Mouse (Mus musculus) cerebellum, postnatal 25 days (tissue): ENCODE results near the gene H3f3b.
A peak's percentile ranks its signal among the peaks of the same experiment; 100 is the strongest.

Source experiments
- DNase-seq, 2 experiments: peaks; one replicate each; pipeline ENCODE4 v3.0.0; 2021; ENCODE audit warnings: mixed read lengths in 2 of 2

The H3f3b gene

DNA sequence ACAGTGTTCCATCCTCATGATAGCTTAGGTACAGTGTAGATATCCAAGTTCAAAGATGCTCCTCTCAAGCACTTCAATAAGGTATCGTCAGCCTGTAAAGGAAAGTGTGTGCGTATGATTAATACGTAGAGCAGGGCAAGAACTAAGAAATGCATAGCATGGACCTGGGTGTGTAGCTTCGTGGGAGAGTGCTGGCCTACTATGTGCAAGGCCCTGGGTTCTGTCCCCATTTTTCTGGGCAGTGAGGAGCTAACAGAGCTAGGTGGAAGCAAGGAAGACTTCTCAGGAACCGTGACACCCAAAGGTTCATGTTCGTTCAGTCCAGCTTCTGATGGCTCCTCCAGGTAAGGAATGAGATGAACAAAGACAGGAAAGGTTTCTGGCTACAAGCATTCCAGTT lies 17.4 kb upstream of the H3f3b start:
- no peak for DNase-seq

DNA sequence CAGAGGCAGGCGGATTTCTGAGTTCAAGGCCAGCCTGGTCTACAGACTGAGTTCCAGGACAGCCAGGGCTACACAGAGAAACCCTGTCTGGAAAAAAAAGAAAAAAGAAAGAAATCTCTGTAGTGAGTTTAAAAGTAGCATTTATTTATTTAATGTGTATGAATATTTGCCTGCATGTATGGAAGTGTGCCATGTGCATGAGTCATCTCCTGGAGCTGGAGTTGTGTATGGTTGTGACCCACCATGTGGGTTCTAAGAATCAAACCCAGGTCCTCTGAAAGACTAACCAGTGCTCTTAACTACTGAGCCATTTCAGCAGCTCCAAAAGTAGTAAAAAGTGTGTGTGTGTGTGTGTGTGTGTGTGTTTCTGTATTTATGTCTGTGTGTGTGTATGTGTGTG lies 15.5 kb upstream of the H3f3b start:
- DNase-seq, result no peak

DNA sequence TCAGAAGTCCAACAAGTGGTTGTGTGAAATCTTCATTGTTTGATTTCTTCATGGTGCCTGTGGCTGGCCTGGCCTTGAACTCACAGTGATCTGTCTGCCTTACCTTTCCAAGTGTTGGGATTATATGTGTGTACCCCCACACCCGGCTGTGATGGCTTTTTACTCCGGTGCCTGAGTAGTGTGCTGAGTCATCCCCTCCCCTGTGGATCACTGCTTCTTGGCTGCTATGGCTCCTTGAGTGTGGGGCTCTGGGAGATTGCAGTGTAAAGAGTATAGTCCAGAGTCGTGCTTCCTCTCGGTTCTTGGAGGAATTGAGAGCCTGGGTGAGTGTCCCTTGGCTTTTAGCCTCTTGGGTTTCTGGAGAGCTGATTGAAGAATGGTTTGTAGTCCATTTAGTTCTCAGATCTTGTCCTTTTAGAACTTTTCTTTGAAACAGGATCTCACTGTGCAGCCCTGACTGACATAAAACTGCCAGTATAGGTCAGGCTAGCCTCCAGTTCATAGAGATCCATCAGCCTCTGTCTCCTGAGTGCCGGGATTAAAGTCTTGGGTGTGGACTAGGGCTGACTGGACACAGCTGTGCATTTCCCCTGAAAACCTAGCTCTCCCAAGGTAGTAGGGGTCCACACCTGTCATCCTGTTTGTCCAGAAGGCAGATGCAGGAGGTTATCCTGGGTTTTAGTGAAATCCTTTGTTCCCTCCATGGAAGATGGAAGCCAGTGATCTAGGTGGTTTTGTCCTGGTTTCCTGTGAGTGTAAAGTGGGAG lies 14.8 kb upstream of the H3f3b start:
- no peak for DNase-seq

DNA sequence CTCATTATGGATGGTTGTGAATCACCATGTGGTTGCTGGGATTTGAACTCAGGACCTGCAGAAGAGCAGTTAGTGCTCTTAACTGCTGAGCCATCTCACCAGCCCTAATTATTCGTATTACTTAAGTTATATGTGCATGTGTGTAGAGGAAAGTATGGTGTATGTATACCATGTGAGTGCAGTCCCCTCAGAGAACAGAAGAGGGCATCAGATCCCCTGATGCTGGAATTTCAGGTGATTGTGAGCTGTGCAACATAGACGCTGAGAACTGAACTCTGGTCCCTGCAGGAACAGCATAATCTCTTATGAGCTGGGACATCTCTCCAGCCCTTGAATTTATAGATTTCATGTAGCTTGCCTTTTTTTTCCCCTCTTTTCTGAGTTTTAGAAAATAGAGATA lies 14.1 kb upstream of the H3f3b start:
- DNase-seq, result no peak

DNA sequence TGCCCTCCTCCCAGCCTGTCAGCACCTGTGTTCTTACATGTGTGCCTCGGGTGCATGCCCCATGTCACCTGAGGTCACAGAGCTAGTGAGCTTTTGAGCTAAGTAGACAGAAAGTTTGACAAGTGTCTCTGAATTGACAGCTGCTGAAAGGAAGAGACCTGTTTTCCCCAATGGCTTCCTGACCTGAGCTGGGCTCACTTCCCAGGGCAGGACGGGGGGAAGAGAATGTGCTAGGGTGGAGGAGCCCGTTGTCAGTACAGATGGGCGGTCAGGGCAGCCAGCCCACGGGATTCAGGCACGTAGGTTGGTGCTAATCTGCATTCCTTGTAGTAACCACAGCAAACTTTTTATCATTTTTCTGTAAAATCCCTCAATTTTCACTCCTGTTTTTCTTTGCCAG lies 12.8 kb upstream of the H3f3b start:
- peak; percentile 54 to 68 for DNase-seq

DNA sequence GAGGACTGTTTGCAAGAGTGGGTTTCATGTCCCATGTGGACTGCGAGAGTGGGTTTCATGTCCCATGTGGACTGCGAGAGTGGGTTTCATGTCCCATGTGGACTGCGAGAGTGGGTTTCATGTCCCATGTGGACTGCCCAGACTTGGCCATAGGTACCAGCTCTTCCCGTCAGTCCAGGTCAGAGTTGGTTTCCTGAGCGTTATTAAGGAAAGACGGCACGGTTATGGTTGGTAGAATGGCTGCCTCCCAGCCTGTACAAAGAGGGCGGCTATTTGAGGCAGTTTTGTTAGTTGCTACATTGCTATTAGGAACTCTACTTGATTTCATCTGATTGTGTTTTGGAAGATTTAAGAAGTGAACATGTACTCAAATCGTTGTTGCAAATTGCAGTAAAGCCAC lies 10.1 kb upstream of the H3f3b start:
- no peak for DNase-seq

DNA sequence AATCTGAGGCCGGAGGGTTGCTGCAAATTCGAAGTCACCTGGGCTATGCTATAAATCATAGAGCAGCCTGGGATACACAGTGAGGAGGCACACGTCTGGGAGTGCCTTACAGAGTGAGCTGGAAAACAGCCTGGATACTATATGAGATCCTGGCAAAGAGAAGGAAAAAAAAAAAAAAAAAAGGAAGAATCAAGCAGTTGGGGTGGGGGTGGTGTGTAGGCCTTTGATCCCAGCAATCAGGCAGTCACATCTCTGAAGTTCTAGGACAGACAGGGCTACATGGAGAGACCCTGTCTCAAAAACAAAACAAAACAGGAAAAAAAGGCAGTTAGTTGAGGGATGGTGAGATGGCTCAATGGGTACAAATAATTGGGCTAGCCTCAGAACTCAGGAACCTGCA lies 8.9 kb upstream of the H3f3b start:
- DNase-seq, result no peak

DNA sequence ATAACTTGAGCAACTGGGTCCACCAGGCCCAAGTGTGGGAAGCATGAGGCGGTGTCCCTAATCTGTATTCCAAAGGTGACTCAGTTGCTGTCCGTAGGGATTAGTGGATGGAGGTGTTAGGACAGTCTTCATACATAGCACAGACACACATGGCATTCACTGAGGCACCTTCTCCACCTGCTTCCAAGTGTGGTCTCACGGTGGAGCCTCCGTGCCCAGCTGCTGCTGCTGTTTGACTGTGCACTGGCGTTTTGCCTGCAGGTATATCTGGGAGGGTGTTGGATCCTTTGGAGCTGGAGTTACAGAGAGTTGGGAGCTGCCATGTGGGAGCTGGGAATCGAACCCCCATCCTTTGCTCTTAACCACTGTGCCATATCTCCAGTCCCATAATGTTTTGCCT lies 6.8 kb upstream of the H3f3b start:
- DNase-seq, result no peak

DNA sequence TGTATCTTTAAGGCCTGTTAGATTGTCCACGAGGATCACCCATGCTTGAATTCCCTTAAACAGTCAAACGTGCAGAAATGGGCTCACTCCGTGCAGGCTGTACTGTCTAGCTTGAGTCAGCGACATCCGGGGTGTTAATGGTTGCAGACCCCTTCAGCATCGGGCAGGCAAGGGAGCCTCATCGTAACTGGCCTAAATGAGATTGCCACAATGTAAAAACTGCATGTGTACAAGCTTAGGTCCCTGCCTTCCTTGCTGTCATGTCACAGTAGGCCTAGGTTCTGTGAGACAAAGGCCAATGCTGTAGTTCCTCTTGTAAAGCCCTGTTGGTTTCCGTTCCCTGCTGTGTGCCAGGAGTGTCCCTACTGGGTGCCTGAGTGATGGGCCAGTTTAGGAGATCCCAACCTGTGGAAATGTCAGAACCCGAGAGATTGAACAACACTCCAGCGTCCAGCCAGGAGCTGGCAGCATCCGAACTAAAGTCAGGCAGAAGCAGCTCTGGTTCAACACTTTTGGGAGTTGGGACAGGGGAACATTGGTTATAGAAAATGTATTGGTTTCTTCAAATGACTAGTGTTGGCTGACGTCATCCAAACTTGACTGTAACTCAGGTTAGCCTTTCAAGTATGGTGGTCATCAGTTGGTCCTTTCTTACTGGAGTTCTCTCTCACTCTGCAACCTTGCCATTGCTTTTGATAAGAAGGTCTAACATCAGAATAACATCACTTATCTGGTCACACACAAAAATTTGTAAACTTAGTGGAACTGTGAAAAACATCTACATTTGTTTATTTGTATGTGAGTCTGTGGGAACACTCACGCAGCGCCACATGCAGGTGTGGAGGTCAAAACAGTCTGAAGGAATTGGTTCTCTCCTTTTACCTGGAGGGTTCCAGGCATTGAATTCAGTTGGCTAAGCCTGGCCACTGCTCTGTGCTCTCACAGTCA lies 3.4 kb upstream of the H3f3b start:
- DNase-seq, result peak in 1 of 2 experiments; percentile 54

DNA sequence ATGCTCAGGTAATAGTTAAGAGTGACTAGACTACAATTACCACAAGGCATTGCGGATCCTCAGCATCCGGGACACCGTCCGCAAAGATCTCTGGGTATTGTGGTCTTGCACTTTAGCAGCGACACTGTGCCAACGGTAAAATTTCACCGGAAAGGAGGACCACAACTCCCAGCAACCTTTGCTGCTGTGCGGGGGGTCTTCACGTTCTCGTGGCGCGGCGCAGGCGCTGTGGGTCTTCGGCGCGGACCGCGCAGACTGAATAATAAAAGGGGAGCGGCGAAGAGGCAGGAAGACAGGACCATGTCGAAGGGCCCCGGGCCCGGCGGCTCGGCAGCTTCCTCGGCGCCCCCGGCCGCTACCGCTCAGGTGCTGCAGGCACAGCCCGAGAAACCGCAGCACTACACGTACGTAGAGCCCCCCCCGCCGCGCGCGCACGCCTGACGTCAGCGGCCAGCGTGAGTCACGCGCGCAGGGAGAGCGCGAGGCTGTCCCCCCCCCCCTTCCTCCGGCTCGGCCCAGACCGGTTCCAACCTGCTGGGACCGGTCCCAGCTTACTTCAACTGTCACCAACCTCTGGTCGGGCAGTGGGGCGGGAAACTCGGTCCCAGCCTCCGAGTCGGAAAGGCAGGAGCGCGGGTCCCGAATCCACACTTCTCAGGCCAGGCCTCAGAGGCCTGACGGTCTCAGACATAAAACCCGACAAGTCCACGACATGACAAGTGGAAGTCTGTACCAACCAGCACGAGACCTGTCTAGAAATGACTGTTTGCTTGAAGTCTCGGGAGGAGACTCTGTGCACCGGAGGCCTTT lies 2.5 kb upstream of the H3f3b start, which contains the start of gene Unk:
Unk (plus strand) TSS at position 235 of the 810 bp plus-strand sequence.
- peak; percentile 98 to 99 for DNase-seq

DNA sequence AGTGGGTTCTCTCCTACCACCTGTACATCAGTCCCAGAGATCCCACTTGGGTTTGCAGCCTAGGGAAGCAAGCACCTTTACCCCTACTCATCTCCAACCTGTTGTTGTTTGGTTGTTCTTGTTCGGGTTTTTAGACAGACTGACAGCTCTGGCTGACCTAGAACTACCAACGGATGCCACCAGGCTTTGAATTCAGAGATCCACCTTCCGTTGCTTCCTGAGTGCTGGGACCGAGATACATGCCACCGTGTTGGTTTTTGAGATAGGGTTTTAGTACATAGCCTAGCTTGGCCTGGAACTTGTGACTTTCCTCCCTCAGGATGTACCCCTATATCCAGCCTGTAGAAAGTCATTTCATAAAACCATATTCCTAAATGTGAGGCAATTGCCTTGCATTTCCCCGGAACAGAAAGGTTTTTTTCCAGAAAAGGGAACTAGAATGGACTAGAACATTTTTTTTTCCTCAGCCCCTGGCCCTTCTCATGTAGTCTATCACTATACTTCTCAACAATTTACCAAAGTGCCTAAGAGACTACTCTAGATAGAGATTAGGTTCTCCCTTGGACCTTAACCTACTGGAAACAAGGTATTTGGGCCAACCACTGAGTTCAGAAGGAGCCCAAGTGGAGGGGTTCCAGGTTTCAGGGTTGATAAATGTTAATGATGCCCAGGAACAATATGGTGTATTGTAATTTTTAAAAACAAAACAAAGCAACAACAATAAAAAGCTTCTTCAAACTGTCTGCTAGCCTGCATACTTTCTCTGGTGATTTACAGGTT lies 1.5 kb upstream of the H3f3b start:
- DNase-seq, result no peak

DNA sequence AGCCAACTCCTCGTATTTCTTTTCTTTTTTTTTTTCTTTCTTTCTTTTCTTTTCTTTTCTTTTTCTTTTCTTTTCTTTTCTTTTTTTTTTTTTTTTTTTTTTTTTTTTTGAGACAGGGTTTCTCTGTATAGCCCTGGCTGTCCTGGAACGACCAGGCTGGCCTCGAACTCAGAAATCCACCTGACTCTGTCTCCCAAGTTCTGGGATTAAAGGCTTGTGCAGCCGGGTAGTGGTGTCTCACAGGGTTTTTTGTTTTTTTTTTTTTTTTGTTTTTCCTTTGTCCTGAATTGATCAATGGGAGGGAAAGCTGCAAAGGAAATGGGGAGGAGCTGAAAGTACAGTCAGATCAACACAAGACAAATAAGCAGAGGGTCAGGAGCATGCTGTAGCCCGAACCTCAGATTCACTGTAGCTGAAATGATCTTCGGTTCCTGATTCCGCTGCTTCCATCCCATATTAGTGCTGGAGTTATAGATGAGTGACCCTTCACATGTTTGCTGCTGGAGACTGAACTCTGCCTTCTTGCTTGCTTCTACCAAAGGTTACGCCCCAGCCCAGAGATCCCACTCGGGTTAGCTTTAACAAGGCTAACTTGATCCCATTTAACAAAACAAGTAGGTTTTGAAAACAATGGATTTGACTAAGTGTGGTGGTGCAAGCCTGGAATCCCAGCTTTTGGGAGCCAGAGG lies 559 bp upstream of the H3f3b start:
- no peak for DNase-seq

DNA sequence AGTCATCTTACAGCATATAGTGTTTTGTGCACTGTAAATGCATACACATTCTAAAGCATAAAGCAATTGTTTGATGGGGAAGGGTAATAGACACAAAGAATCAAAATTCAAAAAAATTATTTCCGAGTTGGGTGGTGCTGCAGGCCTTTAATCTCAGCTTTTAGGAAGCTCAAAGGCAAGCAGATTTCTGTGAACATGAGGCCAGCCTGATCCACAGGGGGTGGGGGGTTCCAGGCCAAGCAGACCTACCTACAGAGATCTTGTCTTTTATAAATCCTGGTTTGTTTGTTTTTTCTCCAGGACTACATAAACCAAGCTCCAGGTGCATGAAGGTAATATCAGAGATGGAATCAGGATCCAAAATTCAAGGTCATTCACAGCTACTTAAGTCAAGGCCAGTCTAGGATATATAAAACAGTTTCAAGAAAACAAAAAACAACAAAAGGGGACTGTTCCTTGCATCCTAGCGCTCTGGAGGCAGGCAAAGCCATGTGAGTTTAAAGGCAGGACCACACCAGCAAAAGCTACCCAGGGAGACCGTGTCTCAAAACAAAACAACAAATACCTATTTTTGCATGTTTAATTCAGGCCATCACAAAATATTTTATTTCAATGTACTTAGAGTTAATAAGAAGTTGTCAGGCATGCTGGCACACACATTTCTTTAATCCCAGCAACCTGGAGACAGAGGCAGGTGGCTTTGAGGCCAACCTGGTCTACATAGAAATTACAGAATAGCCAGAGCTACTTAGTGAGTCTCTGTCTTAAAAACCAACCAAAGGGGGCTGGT lies 2.5 kb downstream of the H3f3b start:
- peak in 1 of 2 experiments; percentile 63 for DNase-seq

DNA sequence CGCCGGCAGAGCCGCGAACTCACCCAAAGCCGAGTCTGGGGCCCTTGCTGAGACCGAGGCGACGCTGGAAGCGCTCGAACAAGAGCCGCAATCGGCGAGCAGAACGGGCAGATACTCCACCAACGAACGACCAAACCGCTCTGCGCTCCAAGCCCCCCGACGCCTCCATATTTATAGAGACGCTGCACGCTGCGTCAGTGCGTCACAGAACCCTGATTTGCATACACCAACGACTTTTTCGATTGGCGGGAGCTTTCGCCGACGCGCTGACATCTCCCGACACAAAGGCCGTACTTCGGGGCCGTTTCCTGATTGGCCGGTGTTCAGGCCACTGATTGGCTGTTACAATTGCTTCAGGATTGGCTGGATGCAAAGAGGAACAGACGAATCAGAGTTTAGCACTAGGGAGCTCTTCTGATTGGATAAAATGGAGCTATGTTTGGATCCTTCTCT lies 3.4 kb downstream of the H3f3b start:
- DNase-seq, result peak; percentile 95 to 97

DNA sequence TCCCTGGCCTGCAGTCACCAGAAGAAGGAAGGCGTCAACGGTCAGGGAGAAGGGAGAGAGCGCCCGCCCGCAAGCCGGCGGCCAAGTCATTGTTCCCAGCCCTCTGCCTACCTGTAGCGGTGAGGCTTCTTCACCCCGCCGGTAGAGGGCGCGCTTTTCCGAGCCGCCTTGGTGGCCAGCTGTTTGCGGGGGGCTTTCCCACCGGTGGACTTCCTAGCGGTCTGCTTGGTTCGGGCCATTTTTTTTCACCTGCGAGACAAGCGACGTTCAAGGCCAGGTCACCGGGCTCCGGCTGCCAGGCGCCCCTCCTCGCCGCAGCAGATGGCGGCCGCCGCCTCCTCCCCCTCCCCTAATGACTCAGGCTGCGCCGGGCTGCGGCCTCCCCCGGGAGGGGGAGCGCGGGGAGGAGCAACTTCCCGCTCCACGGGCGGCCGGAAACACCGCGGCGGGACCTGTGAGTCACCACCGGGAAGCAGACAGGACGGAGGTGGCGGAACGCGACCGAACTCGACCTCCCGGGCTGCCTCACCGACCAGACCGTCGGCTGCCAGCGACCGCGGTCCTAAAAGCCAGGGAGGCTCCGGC lies 3.9 kb downstream of the H3f3b start:
- peak; percentile 90 to 93 for DNase-seq

DNA sequence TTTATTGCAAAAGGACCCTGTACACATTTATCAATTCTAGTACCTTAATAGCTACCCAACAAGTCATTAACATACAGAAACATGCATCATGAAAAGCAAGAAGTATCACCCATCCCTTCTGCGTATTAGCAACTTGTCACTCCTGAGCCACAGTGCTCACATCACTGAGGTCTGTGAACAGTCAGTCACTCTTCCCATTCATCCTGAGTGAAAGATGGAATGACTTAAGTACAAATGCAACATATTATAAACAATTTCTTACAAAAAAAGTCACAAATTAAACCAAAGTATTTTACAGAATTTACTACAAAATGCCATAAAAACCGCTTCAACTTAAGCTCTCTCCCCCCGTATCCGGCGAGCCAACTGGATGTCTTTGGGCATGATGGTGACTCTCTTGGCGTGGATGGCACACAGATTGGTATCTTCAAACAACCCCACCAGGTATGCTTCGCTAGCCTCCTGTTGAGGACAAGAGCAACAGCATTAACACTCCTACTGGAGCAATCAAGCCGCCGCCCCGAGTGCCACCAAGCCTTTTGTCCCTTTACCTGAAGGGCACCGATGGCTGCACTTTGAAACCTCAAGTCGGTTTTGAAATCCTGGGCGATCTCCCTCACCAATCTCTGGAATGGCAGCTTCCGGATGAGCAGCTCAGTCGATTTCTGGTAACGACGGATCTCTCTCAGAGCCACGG lies 4.5 kb downstream of the H3f3b start:
- DNase-seq, result peak in 1 of 2 experiments; percentile 57

DNA sequence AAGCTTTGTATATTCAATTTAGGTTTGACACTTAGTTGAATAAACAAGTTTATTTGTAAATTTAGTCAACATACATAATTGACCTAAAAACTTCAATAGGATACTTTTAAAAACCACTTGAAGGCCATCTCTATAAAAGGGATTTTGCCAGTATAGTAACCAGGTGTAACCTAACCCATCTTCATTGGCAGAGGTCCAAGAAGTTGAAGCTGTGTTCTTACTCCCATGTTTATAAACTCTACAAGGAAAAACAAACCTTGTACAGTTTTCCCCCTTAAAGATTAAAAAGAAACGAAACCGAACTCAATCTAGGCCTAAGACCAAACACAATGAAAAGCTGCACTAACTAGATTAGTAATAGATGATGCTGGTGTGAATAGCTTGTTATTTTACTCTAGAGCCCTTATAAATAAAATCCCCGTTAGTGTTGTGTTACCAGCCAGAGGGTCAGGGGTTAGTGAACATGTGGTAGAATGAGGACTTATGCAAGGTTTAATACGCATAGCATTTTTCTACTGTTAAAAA lies 5.4 kb downstream of the H3f3b start:
- DNase-seq, result no peak

DNA sequence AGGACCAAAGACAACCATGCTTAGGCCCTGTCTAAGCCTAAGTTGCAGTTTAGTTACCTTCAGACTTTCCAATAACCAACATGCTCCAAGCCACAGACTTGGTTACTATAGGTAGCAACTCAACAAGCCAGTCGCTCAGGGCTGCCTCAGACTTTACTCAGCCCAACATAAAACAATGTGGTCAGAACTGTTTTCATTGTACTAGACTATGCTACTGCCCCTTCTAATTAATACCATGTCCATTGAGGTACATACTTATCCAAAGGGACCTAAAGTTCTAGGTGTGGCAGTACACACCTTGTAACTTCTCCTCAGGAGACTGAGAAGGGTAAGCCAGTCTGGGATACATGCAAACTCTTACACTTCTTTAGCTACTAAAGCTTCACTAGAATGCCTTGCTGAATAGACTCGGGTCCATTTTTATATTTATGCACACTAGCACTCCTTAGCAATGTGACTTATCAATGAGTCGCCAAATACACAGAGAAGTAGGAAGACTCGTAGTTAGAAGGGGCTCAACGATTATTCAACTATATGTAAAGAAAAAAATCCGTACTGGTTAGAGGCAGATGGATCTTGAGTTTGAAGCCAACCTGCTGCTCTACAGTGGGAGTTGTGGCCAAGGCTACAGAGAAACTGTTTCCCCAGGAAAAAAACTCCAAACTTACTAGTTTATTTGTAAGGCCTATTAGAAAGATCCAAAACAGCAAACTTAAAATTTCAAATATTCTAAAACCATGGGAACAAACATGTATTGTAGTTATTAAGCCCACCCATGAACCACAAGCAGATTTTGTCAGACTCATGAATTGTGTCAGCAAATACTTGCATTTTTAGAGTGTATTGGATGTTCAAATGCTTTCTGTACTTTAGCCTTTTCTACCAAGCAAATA lies 6.2 kb downstream of the H3f3b start:
- no peak for DNase-seq
